In the genomic region with DNA sequence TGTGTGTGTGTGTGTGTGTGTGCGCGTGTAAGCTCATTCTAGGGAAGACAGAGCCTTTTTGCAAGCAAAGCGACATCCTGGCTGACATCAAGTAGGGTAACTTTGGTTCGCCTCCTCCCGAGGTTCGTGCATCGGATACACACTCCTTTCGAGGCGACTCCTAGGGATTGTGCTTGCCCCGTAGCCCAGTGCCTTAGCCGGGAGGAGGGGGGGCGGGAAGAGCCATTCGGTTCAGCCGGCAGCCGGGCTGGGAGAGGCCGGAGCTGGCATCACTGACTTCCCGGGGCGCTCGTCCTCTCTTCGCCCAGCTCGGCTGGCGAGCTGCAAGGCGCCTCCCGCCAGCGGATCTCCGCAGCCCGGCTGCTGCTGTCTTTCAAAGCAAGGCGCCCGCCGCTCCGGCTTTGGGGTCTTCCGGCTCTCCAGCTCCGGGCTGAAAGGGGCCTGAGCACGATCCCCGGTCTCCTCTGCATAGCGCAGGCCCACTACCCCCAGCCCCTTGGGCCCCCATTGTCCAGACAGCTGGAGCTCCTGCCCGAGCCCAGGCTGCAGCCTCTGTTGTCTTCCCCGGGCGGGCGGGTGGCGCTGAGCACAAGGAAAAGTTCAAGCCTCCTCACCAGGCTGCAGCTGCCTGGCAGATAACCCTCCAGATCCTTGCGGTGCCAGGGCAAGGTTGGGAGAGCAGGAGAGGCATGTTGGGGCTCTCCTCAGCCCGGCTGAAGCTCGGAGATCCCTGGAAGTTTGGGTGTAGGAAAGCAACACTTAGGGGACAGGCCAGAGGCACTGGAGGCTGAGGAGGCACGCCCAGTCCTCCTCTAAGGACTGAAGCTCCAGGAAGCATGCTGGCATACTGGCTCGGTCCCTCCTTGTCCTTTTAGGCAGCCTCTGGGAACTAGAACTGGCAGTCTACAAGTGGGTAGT, we compare ENCODE assay signal across 8 mouse cellular contexts. TPM values are rescaled to one million over a fixed set of nuclear protein-coding genes. Genes with fewer than 3 reads are reported as not detected.
DNase-seq lines count a peak whose midpoint lies in the region; ATAC-seq lines count a peak whose summit lies in the region.

No protein-coding gene starts in this region.

- peak overlapping the region; percentile 92 for H3K4me2 ChIP-seq in hindbrain, embryonic 12.5 days (replicated peaks)
- peak overlapping the region; percentile 49 for H3K4me2 ChIP-seq in liver, embryonic 12.5 days

- peaks cover 1% of the 10 kb centered on the region for H3K4me1 ChIP-seq in brown adipose tissue, adult 24 weeks (ENCODE audit: control insufficient read depth, insufficient read depth, insufficient read length, low read length)
- H3K4me1 ChIP-seq in hindbrain, embryonic 12.5 days: peaks cover 17% of the 10 kb centered on the region
- no peaks in the 10 kb centered on the region for H3K4me1 ChIP-seq in liver, embryonic 12.5 days

- peak overlapping the region; percentile 77 for H3K27ac ChIP-seq in brown adipose tissue, adult 24 weeks (replicated peaks; ENCODE audit: low read depth, low read length)
- H3K27ac ChIP-seq in hindbrain, embryonic 12.5 days: peak overlapping the region; percentile 68
- no peak overlapping the region for H3K27ac ChIP-seq in liver, embryonic 12.5 days

- ATAC-seq in frontal cortex, adult (ENCODE audit: low TSS enrichment): peak; percentile 39
- ATAC-seq in hindbrain, embryonic 12.5 days (ENCODE audit: low FRiP score): peak; percentile 77
- no peak for ATAC-seq in liver, embryonic 12.5 days

- H3K36me3 ChIP-seq in hindbrain, embryonic 12.5 days: no peaks in the 10 kb centered on the region
- H3K36me3 ChIP-seq in liver, embryonic 12.5 days: no peaks in the 10 kb centered on the region

- under 1% methylated on average over 46 of the region's 46 CpGs for whole genome bisulfite sequencing in hindbrain, embryonic 12.5 days
- 4% methylated on average over 30 of the region's 46 CpGs for WGBS in liver, embryonic 12.5 days (ENCODE audit: insufficient replicate concordance)

- peak overlapping the region; percentile 78 for H3K9ac ChIP-seq in hindbrain, embryonic 12.5 days
- no peak overlapping the region for H3K9ac ChIP-seq in liver, embryonic 12.5 days

- H3K27me3 ChIP-seq in hindbrain, embryonic 12.5 days: peaks cover 28% of the 10 kb centered on the region
- H3K27me3 ChIP-seq in liver, embryonic 12.5 days (replicated peaks): peaks cover 64% of the 10 kb centered on the region

- no peaks in the 10 kb centered on the region for H3K9me3 ChIP-seq in hindbrain, embryonic 12.5 days (replicated peaks)
- H3K9me3 ChIP-seq in liver, embryonic 12.5 days (replicated peaks): no peaks in the 10 kb centered on the region

- peak overlapping the region; percentile 73 for H3K4me3 ChIP-seq in brown adipose tissue, adult 24 weeks (ENCODE audit: insufficient read depth, low read depth, low read length)
- peak overlapping the region; percentile 56 for H3K4me3 ChIP-seq in hindbrain, embryonic 12.5 days
- H3K4me3 ChIP-seq in liver, embryonic 12.5 days: peak overlapping the region; percentile 33

- DNase-seq in left cerebral cortex, adult 18-20 months (ENCODE audit: low spot score in 2 of 2): peak; percentile 29 to 45
- no peak for DNase-seq in left cerebral cortex, adult 8-10 months (ENCODE audit: low spot score in 2 of 2)
- DNase-seq in retina, postnatal 1 day: peak; percentile 70
- DNase-seq in spleen, postnatal 10 days (ENCODE audit: low spot score in 2 of 2): no peak

RNA-seq across cellular contexts. Expression of a gene that starts 0.8 kb away (rescaled TPM):
- 10 to 100 TPM; 68.9 to 69.9 TPM for total RNA-seq in left cerebral cortex, adult 18-20 months (2021)
- total RNA-seq in left cerebral cortex, adult 8-10 months (2022): 10 to 100 TPM; 81.0 to 97.1 (median 86.4) TPM
- polyA plus RNA-seq in brown adipose tissue, adult 24 weeks (2012; ENCODE audit: insufficient read depth, insufficient read length, missing spikeins): 30.7 and 35.6 TPM in 2 replicates
- 21.2 and 25.7 TPM in 2 replicates for polyA plus RNA-seq in hindbrain, embryonic 12.5 days (2016; fragmentation: Nextera tagmentation; extraction: Ambion mirVana)
- polyA plus RNA-seq in liver, embryonic 12.5 days (2016; fragmentation: Nextera tagmentation; extraction: Ambion mirVana): 1.3 and 1.5 TPM in 2 replicates

Comparison
In these comparisons a context has a peak if more than half of its experiments do, and no peak if none do; other contexts are left out.
1. DNase-seq: peak in left cerebral cortex, adult 18-20 months (2 of 2) and retina, postnatal 1 day (single experiment); none in left cerebral cortex, adult 8-10 months (0 of 2) and spleen, postnatal 10 days (0 of 2).
2. Peak in every context shown above with its lines, with median percentiles within 50 percentile points of each other: H3K4me3 ChIP-seq.